Mouse (Mus musculus): ENCODE results near the gene Knstrn. TPM values are rescaled to one million over a fixed set of nuclear protein-coding genes. Genes with fewer than 3 reads are reported as not detected.
A peak's percentile ranks its signal among the peaks of the same experiment; 100 is the strongest.

The Knstrn gene
- total RNA-seq, 2 experiments from 2014 or later = 18.2 to 19.1 TPM

DNA sequence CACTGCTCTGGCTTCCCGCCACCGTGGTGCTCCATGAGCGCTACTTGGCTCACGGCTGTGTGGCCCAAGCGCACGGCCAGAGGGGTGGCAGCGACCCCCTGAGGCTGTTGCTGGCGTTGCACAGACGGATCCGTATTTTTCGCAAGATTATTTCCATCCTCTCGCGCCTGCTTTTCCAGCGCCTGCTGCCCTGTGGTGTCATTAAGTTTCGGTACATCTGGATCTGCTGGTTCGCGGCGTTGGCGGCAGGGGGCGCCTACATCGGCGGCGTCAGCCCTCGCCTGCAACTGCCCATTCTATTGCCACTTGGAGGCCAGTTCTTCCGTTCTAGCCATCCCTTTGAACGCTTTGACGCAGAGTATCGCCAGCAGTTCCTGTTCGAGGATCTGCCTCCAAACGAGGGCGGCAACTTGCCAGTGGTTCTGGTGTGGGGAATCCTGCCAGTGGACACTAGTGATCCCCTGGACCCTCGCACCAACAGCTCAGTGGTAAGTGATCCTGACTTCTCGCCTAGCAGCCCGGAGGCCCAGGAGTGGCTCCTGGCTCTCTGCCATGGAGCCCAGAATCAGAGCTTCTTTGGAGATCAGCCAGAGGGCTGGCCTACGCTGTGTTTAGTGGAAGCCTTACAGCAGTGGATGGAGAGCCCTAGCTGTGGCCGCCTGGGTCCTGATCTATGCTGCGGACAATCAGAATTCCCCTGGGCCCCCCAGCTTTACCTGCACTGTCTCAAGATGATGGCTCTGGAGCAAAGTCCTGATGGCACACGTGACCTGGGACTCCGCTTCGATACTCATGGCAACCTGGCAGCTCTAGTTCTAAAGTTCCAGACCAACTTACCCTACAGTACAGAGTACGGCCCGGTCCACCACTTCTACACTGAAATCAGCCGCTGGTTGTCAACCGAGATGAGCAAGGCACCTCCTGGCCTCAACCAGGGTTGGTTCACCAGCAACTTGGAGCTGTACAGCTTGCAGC lies 23.0 kb upstream of the Knstrn start:
- DNase-seq = peak; percentile 84

DNA sequence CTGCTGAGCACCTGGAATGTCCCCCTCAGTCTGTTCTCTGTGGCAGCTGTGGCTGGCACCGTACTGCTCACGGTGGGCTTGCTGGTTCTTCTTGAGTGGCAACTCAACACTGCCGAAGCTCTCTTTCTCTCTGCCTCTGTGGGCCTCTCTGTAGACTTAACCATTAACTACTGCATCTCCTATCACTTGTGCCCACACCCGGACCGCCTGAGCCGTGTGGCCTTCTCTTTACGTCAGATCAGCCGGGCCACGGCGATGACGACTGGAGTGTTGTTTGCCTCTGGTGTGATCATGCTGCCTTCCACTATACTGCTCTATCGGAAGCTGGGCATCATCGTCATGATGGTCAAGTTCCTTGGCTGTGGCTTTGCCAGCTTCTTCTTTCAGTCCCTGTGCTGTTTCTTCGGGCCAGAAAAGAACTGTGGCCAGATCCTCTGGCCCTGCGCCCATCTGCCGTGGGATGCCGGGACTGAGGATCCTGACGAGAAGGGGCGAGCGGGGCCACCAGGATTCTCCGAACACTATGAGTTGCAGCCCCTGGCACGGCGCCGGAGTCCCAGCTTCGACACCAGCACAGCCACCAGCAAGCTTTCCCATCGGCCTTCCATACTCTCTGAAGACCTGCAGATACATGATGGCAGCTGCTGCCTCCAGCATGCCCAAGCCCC lies 22.1 kb upstream of the Knstrn start:
- no peak for DNase-seq

DNA sequence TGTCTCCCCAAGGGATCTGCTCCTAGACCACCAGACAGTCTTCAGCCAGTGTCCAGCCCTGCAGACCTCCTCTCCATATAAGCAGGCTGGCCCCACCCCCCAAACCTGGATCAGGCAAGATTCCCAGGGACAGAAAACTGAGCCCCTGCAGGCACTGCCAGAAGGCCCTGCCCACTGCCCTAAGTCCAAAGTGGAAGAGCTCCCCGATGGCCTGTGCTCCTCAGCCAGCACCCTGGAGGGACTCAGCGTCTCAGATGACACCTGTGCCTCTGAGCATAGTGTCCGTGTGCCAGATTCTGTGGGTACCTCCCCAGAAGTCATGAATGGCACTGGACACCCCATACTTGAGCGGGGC lies 21.6 kb upstream of the Knstrn start:
- no peak for DNase-seq

DNA sequence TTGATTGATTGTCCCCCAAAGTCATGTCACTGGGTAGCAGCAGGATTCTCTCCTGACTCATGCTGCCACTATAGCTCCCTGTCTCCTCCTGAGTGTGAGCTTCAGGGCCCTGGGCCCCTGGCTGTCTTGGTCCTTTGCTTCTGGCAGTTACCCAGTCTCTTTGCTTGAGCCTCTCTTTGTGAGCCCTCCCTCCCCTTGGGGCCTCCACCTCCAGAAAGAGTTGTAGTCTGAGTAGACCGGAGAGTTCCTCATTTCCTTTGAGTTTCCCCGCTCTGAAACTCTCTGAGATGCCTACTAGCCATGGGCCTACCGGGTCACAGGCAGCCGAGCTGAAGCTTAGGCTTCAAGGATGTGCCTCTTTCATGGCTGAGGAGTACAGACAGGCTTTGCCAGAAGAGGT lies 20.2 kb upstream of the Knstrn start:
- DNase-seq = no peak

DNA sequence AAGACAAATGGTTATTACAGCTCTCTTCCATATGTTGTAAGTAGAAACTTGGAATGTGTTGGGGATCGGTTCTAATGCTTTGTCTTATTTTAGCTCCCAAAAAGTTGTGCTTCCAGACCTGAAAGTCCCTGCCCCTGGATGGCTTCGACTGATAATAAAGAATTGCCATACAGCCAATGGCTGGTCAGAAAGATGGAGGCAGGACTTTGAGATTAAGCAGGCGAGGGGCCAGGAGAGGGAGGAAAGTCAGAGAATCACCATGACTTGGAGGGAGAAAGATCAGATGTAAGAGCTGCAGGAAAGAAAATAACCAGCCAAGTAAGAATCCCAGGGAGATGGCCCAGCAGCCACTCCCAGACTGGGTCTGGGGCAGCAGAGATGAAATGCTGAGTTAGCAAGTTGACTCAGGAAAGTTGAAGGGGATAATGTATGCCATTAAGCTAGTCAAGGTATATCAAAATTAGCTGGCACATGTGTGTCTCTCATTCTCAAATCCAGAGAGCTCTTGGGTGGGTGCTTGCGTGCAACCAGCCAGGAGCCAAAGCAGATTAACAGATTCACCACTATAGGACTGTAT lies 11.2 kb upstream of the Knstrn start:
- no peak for DNase-seq

- no peak for DNase-seq
These were observed 9.3 kb upstream of the Knstrn start for GRCm38 (mm10) chr2:118804474-118804873.

DNA sequence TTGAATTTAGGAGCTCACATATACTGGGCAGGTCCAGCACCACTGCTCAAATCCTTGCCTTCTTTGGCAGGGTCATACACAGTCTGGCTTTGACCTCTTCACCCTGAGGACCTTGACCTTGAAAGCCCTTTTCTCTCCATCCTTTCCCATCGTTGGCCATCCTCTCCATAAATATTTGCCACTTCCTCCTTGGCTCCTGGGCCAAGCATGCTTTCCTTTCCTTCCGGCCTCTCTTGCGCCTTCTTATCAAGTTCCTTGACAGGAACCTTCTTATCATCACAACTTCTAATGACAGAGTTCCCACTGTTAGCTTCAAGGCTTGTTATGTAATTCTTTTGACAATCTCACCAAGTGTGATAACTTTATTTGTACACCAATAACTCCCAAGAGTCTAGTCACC lies 8.7 kb upstream of the Knstrn start:
- DNase-seq = no peak

- DNase-seq = no peak
These were observed 8.0 kb upstream of the Knstrn start for GRCm38 (mm10) chr2:118805756-118806155.

DNA sequence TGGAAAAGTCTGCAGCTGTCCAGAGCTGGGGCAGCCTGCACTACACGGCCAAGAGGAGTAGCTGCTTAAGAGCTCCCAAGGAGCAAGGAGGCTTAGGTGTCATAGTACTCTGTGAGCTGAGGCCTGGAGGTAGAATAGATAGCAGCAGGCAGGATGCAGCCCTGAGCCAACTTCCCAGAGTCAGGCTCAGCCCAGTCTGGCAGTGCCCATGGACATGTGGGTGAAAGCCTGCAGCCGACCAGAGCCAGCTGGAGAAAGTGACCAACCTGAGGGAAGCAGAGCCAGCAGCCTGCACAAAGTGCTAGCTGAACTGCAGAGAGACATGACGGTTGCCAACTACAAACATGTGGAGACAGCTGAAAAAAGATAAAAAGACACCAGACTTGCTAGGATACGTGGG lies 6.9 kb upstream of the Knstrn start:
- DNase-seq = peak; percentile 64

DNA sequence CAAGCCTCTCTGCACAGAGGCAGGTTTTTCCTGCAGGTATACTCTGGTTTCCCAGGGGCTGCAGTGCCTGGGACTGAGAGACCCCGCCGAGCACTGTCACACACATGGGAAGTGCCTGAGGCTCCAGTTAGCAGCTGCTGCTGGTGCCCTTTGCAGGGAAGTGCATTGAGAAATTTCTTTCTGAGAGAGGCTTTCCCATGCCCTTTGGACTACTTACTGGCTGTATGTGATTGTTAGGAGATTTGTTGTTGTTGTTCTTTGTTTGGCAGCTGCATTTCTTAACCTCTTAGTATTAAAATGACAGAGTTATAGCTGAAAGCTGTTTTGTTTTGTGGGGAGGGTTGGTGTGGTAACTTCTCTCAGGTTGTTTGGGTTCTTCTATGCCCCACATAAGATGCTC lies 2.9 kb upstream of the Knstrn start:
- DNase-seq = no peak

GRCm38 (mm10) chr2:118812724-118813123 lies 1.1 kb upstream of the Knstrn start:
- no peak for DNase-seq

DNA sequence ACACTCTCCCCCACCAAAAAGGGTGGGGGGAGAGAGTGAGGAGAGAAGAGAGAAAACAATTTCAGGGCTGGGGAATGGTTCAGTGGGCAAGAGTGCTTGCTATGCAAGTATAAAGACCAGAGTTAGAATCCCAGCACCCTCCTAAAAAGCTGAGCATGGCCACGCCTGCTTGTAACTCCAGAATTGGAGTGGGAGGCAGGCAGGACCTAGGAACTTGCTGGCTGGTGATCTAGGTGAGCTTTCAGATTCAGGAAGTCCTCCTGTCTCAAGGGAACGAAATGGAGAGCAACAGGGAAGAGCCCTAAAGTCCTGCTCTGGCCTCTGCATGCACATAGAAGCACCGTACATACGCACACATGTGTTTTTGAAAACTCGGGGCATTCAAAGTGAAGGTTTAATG lies 9.0 kb downstream of the Knstrn start:
- DNase-seq = no peak

DNA sequence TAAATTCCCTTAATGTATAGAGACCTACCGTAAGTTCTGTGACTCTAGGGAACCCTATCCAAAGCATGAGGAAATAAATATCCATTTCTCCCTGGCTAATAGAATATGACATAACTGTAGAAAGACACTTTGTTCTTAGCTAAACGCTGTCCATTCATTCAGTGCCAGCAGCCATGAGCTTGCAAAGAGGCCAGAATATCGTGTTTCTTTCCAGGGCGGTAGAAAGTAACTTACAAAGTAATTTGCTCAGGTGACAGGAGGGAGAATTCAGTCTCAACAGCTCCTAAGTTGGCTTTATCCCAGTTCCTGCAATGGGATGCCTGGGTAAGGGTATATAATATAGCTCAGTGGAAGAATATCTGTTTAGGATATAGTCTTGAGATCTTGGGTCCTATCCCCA lies 10.6 kb downstream of the Knstrn start:
- no peak for DNase-seq

DNA sequence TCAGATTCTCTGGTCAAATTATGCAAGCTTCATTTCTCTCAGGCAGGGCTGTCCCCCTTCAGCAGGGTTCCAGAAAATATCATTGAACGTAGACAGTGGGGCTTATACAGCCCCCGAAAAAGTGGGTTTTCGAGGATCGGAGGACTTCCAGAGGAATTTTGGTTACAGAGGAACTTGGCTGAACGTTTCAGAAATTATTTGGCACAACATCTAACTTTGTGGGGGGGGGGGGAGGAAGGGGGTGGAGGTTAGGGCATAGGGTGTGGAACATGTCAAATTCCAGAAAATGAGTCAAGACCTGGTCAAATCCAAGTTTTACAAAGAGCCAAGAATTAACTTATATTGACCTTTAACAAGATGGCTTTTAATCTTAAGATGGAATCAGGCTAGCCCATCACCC lies 15.3 kb downstream of the Knstrn start:
- no peak for DNase-seq

DNA sequence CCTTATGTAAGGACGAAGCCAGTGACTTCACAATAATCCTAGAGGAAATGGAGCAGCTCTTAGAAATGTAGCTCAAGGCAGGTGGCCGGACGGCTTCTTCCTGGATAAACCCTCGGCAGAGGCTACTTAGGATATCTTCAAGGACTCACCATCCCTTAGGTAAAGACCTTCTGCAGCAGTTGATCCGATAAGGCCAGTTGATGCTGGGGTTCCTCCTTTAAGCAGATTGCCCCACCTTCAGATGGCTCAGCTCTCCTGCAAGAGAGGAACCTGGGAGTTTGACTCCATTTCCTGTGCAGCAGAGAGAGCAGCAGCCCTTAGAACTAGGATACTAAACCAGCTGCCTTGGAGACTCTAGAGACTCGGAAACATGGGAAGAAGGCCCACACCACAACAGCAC lies 20.3 kb downstream of the Knstrn start:
- DNase-seq = no peak

GRCm38 (mm10) chr2:118835115-118835514 lies 21.3 kb downstream of the Knstrn start:
- no peak for DNase-seq

DNA sequence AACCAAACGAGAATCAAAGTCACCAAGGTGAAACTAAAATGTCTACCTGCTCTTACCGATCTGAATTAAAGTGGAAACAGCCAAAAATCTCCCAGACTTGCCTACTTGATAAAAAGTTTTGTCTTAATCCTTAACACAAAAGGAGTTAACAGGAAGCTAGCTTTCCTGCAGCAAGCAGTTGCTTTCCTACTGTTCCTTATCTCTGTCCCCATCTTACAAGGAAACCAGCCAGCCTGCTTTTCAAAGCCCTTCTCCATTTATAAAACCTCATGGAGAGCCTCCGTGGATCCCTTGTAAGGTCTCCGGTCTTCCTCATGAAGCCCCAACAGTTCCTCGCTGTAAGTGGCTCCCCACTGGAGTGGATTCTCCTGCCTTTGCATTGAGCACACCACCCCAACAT lies 24.5 kb downstream of the Knstrn start:
- DNase-seq = no peak

GRCm38 (mm10) chr2:118841186-118841585 lies 27.4 kb downstream of the Knstrn start:
- no peak for DNase-seq

- DNase-seq = peak; percentile 50
These were observed 28.0 kb downstream of the Knstrn start for GRCm38 (mm10) chr2:118841774-118842173.

GRCm38 (mm10) chr2:118844427-118844826 lies 30.6 kb downstream of the Knstrn start:
- no peak for DNase-seq

DNA sequence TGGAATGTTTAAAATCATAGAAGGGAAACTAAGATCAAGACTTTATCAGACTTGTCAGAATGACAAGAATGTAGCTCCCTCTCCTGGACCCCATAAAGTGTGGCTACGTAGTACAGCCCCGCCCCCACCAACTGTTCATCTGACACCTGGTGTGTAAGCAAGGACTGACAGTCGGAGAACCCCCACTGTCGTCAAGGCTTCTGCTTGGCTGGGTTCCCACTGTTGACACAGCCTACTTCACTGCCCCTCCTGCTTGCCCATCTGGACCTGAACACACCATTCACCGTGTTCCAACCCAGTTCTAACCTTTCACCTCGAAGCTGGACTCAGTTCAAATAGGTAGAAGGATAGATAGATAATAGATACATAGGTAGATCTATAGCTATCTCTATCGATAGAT lies 32.4 kb downstream of the Knstrn start:
- DNase-seq = peak; percentile 32

- DNase-seq = no peak
These were observed 38.0 kb downstream of the Knstrn start for GRCm38 (mm10) chr2:118851756-118852155.

Data from adrenal gland, postnatal 10 days (tissue).